Mouse (Mus musculus) erythroblast, embryonic 14.5 days (primary cell): ENCODE data around the gene Sdf2l1. TPM values are rescaled to one million over a fixed set of nuclear protein-coding genes. Genes with fewer than 3 reads are reported as not detected.

ENCODE experiments used
- H3K27me3 ChIP-seq: 2 replicates; pipeline ENCODE4 v1.6.1; 2012; ENCODE audit warnings: inconsistent platforms; ENCODE audit not compliant: control insufficient read depth
- H3K36me3 ChIP-seq: 2 replicates; pipeline ENCODE4 v1.6.1; 2012; ENCODE audit warnings: mild to moderate bottlenecking, inconsistent platforms; ENCODE audit not compliant: control insufficient read depth
- H3K4me1 ChIP-seq: 2 replicates; pipeline ENCODE4 v1.6.1; 2012; ENCODE audit warnings: inconsistent platforms; ENCODE audit not compliant: control insufficient read depth
- H3K4me3 ChIP-seq: replicated peaks from 2 replicates; pipeline ENCODE3; 2012; ENCODE audit warnings: moderate library complexity, mild to moderate bottlenecking, inconsistent platforms
- H3K9me3 ChIP-seq: 2 replicates; pipeline ENCODE4 v1.6.1; 2012; ENCODE audit warnings: low read length, inconsistent platforms, mixed read lengths; ENCODE audit not compliant: control insufficient read depth
- GATA1 ChIP-seq: IDR thresholded peaks from 2 replicates; pipeline ENCODE4 v1.6.1; 2012; ENCODE audit warnings: low read length, inconsistent platforms, mixed read lengths
- TAL1 ChIP-seq: IDR thresholded peaks from 3 replicates; pipeline ENCODE4 v1.6.1; 2012; ENCODE audit warnings: low read length, inconsistent platforms, mixed read lengths
- polyA plus RNA-seq: library from polyadenylated mRNA; stranded (reverse); fragments of >175 nt; gene quantifications from 2 replicates; pipeline ENCODE4 v1.2.3, GENCODE M21; 2012

The Sdf2l1 gene
- polyA plus RNA-seq, 1 experiment: 8.8 TPM

DNA sequence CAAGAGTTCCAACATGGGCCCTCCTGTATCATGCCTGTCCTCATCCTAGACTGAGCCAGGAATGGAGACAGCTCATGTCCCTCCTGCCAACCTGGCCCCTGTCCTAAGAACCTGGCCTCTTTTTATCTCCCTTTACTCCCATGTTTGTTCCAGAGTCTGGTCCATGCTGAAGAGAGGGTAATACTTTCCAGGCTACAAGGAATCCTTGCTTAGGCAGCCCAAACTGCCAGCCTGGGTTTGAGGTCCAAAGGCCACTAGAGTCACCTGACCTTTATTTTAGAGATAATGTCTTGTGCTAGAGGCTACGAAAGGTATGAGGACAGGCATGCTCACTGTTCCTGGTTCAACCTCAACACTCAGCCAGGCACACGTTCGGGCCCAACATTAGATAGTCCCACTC lies 35.2 kb downstream of the Sdf2l1 start:
- H3K4me3 ChIP-seq: no peak overlapping the region
- H3K27me3 ChIP-seq: no peaks in the 10 kb centered on the region
- no peaks in the 10 kb centered on the region for H3K9me3 ChIP-seq
- TF ChIP-seq TAL1 (no peak), GATA1 (no peak)
- no peaks in the 10 kb centered on the region for H3K4me1 ChIP-seq
- peaks cover 97% of the 10 kb centered on the region for H3K36me3 ChIP-seq

DNA sequence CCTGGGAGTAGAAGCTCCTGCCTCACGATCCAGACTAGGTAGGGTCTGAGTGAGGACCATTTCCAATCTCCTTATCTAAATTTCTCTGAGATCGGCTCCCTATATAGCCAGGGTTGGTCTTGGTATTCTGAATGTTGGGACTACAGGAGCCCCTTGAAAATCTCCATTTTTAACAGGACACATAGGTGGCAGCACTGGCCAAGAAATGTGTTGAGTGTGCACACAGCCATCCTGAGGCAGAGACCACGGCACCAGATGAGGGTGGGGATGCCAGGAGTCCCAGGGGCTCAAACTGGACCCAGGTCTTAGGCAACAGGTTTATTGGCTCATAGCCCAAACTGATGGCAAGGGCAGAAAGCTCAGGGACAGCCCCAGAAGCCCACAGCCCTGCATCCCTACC lies 43.8 kb downstream of the Sdf2l1 start:
- H3K9me3 ChIP-seq: no peaks in the 10 kb centered on the region
- no peaks in the 10 kb centered on the region for H3K4me1 ChIP-seq
- H3K4me3 ChIP-seq: no peak overlapping the region
- H3K36me3 ChIP-seq: peaks cover 96% of the 10 kb centered on the region
- no peaks in the 10 kb centered on the region for H3K27me3 ChIP-seq
- TF ChIP-seq GATA1: no peak
- TF ChIP-seq TAL1: no peak

DNA sequence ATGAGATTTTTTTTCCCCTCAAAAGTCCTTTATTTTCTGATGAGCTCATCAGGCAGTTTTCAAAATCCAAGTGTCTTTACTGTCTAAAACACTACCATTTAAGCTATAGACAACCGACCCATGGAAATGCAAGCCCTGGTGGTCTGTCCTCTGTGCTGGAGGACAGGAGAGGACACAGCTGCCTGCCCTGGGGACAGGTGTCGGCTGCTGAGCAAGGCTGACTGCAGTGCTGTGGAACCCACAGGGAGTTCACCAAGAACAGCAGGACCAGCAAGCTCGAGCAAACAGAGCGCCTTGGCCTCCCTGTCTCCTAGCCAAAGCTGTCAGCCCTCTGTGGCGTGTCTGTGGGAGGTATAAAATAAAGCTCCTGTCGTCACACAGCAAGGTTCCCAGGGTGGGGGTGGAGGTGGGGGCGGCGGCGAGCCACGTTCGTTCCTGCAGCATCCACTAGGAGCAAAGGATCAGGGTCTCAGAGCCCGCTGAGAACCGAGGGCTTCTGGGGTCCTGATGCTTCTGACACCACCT lies 45.5 kb downstream of the Sdf2l1 start:
- peaks cover 86% of the 10 kb centered on the region for H3K36me3 ChIP-seq

DNA sequence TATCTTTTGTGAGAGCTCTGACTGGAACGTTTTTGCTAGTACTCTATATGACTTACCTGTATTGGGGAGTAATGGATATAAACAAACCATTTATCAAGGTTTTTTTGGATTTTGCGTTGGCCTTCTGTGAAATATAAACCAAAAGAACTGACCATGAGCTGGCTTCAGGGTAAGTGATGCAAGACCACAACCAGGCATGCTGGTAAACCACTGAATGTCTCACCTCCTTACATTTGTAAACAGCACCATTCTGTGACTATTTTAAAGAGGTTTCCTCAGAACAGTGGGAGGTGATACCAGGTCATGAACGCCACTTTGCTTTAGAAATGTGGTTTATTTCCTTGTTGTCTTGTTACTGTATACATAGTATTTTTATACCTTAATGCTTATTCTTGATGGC lies 45.9 kb downstream of the Sdf2l1 start:
- no peak overlapping the region for H3K4me3 ChIP-seq
- H3K9me3 ChIP-seq: no peaks in the 10 kb centered on the region
- TF ChIP-seq GATA1 (no peak), TAL1 (no peak)
- H3K36me3 ChIP-seq: peaks cover 81% of the 10 kb centered on the region
- H3K27me3 ChIP-seq: no peaks in the 10 kb centered on the region
- H3K4me1 ChIP-seq: no peaks in the 10 kb centered on the region

More for the DNA sequence above, 45.5 kb downstream of the Sdf2l1 start:
- H3K27me3 ChIP-seq: no peaks in the 10 kb centered on the region
- H3K4me1 ChIP-seq: no peaks in the 10 kb centered on the region
- H3K9me3 ChIP-seq: no peaks in the 10 kb centered on the region
- H3K4me3 ChIP-seq: no peak overlapping the region
- no peak for TF ChIP-seq TAL1
- TF ChIP-seq GATA1: no peak

DNA sequence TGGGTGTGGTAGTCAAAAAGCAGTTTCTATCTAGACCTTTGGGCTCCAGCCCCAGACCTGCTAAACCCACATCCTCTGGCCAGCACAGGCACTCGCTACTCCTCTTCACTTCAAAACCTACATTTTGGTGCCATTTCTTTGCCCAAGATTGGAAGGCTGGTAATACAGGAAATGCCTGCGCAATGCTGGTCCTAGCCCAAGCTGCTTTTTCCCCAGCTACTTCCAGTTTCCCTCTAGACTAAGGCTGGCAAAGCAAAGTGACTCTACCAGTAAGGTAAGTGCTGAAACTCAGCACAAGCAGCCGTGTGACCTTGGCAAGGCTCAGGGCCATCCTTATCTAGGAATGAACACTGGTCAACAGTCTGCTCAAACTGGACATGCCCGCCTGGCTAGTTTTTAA lies 46.5 kb downstream of the Sdf2l1 start:
- TF ChIP-seq GATA1 (no peak), TAL1 (no peak)
- H3K4me3 ChIP-seq: no peak overlapping the region
- peaks cover 75% of the 10 kb centered on the region for H3K36me3 ChIP-seq
- no peaks in the 10 kb centered on the region for H3K27me3 ChIP-seq
- no peaks in the 10 kb centered on the region for H3K4me1 ChIP-seq
- no peaks in the 10 kb centered on the region for H3K9me3 ChIP-seq

DNA sequence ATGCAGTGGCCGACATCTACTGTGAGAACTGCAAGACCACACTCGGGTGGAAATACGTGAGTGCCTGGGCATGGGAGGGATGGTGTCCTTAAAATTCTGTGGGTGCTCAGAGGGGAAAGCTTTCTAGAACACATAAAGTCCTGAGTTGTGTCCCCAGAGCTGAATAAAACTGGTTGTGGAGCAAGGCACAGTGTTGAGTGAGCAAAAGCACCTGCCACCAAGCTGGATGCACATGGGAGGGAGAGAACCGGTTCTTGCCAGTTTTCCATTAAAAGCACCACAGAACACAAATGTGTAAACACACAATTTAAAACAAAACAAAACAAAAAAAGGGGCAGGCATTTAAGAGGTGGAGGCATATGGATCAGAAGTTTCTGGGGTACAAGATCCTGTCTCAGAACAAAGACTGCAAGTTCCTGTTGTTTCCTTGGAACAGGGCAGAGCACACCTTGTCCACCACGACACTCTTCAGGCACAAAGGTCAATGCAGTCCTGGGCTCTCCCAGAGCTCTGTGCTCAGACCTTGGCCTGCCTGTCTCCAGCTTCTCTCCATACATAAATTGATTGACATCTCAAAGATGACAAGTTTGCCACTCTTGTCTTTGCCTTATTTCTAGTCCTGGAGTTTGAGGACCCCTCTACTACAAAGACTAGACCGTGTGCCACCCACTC lies 49.9 kb downstream of the Sdf2l1 start:
- no peak for TF ChIP-seq GATA1
- no peak for TF ChIP-seq TAL1
- Histone ChIP-seq H3K4me3 (no peak overlapping the region), H3K27me3 (no peaks in the 10 kb centered on the region), H3K36me3 (peaks cover 41% of the 10 kb centered on the region), H3K4me1 (peaks cover 5% of the 10 kb centered on the region), H3K9me3 (no peaks in the 10 kb centered on the region)

Other genes starting within 250 kb of the Sdf2l1 start
- 0.06 and 0.07 TPM in 2 replicates for gene Ppm1f, start 235.9 kb downstream of the Sdf2l1 start, polyA plus RNA-seq
- gene Mapk1, start 149.0 kb downstream of the Sdf2l1 start, polyA plus RNA-seq: 1.8 and 2.3 TPM in 2 replicates
- gene Ypel1, start 62.7 kb downstream of the Sdf2l1 start, polyA plus RNA-seq: 0.10 TPM in 1 of 2 replicates, not detected in the other
- 10.4 and 11.9 TPM in 2 replicates for gene Ppil2, start 21.1 kb downstream of the Sdf2l1 start, polyA plus RNA-seq
- 3.3 and 5.0 TPM in 2 replicates for gene 2610318N02Rik, start 7.2 kb downstream of the Sdf2l1 start, polyA plus RNA-seq
- 0.28 and 0.46 TPM in 2 replicates for gene Ydjc, start 12.2 kb upstream of the Sdf2l1 start, polyA plus RNA-seq
- gene Ccdc116, start 14.8 kb upstream of the Sdf2l1 start, polyA plus RNA-seq: 0.02 and 0.03 TPM in 2 replicates
- 11.7 and 11.9 TPM in 2 replicates for gene Ube2l3, start 70.3 kb upstream of the Sdf2l1 start, polyA plus RNA-seq
- not detected in 2 replicates for gene Rimbp3, start 76.2 kb upstream of the Sdf2l1 start, polyA plus RNA-seq
- 0.13 and 0.20 TPM in 2 replicates for gene Hic2, start 101.2 kb upstream of the Sdf2l1 start, polyA plus RNA-seq
- 0.08 and 0.20 TPM in 2 replicates for gene Tmem191c, start 143.7 kb upstream of the Sdf2l1 start, polyA plus RNA-seq
- 0.03 TPM in 1 of 2 replicates, not detected in the other for gene Serpind1, start 199.0 kb upstream of the Sdf2l1 start, polyA plus RNA-seq